Mouse (Mus musculus) liver, embryonic 14 days (tissue): ENCODE results near the gene Cxcr3. TPM values are rescaled to one million over a fixed set of nuclear protein-coding genes. Genes with fewer than 3 reads are reported as not detected.

ENCODE experiments used
- polyA plus RNA-seq: library from polyadenylated mRNA; depleted of rRNA; stranded (reverse); fragments of >200 nt; gene quantifications from 2 replicates; pipeline ENCODE4 v1.2.3, GENCODE M21; 2012; rRNA removed

Gene Cxcr3
- polyA plus RNA-seq, result 0.19 and 0.27 TPM in 2 replicates

GRCm38 (mm10) chrX:101733828-101734319 is at the start of gene Cxcr3:
Cxcr3 (minus strand) TSS chrX:101734269.

Other genes starting within 250 kb of the Cxcr3 start
- 15.5 and 16.1 TPM in 2 replicates for gene Taf1, start 201.5 kb downstream of the Cxcr3 start, polyA plus RNA-seq
- 53.8 and 64.5 TPM in 2 replicates for gene Ogt, start 94.2 kb downstream of the Cxcr3 start, polyA plus RNA-seq
- 0.20 and 0.26 TPM in 2 replicates for gene Gm4779, start 60.2 kb upstream of the Cxcr3 start, polyA plus RNA-seq
- 0.10 and 0.20 TPM in 2 replicates for gene 8030474K03Rik, start 60.4 kb upstream of the Cxcr3 start, polyA plus RNA-seq
- gene Nhsl2, start 115.1 kb upstream of the Cxcr3 start, polyA plus RNA-seq, result 0.37 and 0.38 TPM in 2 replicates